Mouse (Mus musculus): ENCODE measurements around the gene Fdx1. TPM values are rescaled to one million over a fixed set of nuclear protein-coding genes. Genes with fewer than 3 reads are reported as not detected.

Gene Fdx1
- 10 to 100 TPM; 98.1 to 99.2 TPM for total RNA-seq (2021)
- long read RNA-seq, experiment 1, transcript Fdx1-201 (4 exons, 875 nt), result major isoform, 96 of 98 reads
- long read RNA-seq, experiment 1, partial matches to known transcripts, result 0 of 98 reads
- long read RNA-seq, experiment 1, other reads (novel, unspliced or antisense), result 2 of 98 reads
- long read RNA-seq, experiment 2, transcript Fdx1-201 (4 exons, 875 nt), result major isoform, 64 of 67 reads
- long read RNA-seq, experiment 2, partial matches to known transcripts, result 1 of 67 reads
- long read RNA-seq, experiment 2, other reads (novel, unspliced or antisense), result 0 of 67 reads

DNA sequence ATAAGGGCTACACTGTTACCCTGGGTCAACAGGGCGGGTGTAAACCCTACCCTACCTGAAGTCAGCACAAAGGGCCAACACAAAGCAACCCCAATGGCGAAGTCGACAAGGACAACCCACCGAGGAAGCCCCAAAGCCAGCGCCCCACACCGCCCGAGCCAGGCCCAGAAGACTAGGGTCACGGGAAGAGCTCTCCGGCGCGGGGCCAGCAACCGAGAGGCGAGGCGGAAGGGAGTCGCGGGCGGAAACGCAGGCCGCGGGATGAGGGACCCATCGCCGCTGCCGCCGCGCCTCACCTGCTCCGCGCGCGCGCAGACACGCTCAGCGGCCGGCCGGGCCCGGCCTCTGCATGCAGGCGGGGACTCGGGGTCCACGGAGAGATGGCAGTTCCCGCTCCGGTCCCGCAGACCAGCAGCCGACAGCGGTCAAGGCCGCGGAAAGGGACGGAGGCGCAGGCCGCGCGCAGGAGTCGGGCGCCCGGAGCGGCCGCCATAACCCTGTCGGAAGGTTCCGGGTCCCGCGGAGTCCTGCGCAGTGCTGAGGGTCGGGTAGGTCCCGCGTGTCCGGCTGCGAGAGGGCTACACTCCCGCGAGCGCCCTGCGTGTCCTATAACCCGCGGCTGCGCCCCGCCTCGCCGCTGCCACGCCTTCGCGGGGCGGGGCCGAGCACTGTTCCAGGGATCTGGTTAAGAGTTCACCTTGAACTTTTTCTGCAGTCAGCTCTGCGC is at the start of gene Fdx1:
Gene Fdx1 (minus strand): TSS at position 582 of the 727 bp plus-strand sequence.
- intact Hi-C loops (cut with DNase I), result no loop called here

DNA sequence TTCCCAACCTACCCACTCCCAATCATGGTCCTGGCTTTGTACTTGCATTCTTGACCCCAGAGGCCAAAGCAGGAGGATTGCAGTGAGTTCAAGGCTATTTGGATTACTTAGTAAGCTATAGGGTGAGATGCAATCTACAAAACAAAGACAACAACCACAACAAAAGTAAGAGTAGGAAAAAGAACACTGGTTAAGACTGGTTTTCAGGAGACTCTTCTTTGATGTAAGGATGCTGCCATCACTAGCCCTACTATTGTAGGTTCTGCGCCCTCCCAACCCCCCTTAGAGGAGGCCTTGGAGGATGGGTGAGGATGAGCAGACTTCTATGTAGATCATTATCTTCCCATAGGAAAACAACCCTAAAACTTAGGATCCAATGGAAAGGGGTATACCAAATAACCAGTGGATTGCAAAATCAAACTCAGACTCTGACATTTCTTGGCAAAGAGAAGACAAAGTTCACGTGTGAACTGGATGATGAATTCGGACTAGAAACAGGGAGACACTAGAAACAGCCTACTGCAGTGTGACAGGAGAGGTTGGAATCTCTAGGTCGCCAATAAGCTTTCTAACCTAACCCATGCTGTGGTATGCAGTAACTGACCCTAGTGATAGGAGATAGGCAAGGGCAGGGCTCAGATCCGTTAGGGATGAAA is 49.6 kb upstream of the Fdx1 start:
- no peak for DNase-seq
- intact Hi-C loops (cut with DNase I), result no loop called here

More for the DNA sequence above, at the start of gene Fdx1:
- DNase-seq, result peak; percentile 86 to 87

GRCm38 (mm10) chr9:52012311-52012710 is 49.0 kb upstream of the Fdx1 start:
- DNase-seq, result no peak
- intact Hi-C loops (cut with DNase I), result no loop called here

- intact Hi-C loops (cut with DNase I), result no loop called here
- no peak for DNase-seq
Measured at GRCm38 (mm10) chr9:52008511-52008910, 45.2 kb upstream of the Fdx1 start.

DNA sequence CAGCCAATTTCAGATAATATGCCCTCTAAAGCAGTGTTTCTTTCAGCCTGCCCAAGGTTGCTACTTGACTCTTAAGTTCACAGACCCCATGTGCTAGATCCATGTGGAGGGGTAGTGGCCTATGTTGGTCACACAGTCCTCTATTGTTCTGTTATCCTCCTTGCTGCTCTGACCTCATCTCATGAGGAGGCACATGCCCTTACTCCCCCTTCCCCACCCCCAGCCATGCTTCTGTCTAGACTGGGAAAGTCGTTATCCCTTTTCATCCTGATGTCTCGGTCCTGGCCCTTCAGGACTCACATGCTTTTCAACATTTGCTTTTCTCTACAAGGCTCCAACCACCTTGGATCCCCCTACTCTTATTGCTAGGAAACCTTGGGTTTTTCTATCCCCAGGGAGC is 44.0 kb upstream of the Fdx1 start:
- intact Hi-C loops (cut with DNase I), result no loop called here
- DNase-seq, result no peak

GRCm38 (mm10) chr9:52003501-52003900 is 40.1 kb upstream of the Fdx1 start:
- no peak for DNase-seq
- intact Hi-C loops (cut with DNase I), result no loop called here

- DNase-seq, result no peak
- intact Hi-C loops (cut with DNase I), result no loop called here
Measured at GRCm38 (mm10) chr9:51995331-51996099, 32.2 kb upstream of the Fdx1 start.

DNA sequence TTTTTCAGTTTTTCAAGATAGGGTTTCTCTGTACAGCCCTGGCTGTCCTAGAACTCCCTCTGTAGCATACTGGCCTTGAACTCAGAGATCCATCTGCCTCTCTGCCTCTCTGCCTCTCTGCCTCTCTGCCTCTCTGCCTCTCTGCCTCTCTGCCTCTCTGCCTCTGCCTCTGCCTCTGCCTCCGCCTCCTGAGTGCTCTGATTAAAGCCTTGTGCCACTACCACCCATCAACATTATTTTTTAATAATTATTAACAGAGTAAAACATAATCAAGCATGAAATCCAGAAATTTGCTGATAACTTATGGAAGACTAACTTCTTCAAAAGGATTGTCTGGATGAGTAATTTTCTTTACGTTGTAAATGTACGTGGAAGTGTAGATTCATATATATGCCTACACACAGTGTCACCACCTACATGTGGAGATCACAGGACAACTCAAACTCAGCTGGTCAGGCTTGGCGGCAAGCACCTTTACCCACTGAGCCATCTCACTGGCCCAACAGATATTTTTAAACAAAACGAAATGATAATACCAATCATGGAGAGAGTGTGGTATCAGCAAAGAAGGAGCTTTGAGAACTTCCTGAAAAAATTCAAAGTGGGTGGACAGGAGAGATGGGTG is 31.4 kb upstream of the Fdx1 start:
- intact Hi-C loops (cut with DNase I), result loop anchor here (5.0 kb wide), 1 partner anchor 68 kb away; no protein-coding TSS in a partner anchor
- no peak for DNase-seq

DNA sequence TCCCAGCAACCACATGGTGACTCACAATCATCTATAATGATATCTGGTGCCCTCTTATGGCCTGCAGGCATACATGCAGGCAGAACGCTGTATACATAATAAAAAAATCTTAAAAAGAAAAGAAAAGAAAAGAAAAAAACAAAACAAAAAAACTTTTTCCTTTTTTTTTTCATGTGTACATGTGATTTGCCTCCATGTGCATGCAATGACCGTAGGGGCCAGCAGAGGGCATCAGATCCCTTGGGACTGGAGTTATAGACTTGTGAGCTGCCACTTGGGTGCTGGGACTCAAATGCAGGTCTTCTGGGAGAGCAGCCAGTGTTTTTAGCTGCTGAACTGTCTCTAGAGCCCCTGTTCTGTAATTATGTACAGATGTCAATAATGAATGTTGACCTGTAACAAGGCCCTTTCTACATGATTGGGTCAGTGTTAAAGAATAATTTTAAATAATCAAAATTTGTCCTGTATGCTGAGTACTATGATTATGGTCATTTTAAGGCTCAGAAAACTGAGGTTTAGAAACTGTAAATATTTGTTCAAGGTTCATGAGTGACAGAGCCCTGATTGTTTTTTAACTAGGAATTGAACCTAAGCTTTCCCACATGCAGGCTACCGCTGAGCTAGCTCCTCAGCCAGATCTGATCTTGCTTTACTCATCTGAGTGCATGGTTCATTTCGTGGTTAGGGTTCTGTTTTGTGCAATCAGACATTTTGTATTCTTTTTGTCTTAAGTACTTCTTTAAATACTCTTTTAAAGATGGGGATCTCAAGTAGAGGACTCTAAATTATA is 30.3 kb upstream of the Fdx1 start:
- intact Hi-C loops (cut with DNase I), result loop anchor here (5.0 kb wide), 1 partner anchor 69 kb away; no protein-coding TSS in a partner anchor
- peak in 1 of 2 experiments; percentile 45 for DNase-seq

DNA sequence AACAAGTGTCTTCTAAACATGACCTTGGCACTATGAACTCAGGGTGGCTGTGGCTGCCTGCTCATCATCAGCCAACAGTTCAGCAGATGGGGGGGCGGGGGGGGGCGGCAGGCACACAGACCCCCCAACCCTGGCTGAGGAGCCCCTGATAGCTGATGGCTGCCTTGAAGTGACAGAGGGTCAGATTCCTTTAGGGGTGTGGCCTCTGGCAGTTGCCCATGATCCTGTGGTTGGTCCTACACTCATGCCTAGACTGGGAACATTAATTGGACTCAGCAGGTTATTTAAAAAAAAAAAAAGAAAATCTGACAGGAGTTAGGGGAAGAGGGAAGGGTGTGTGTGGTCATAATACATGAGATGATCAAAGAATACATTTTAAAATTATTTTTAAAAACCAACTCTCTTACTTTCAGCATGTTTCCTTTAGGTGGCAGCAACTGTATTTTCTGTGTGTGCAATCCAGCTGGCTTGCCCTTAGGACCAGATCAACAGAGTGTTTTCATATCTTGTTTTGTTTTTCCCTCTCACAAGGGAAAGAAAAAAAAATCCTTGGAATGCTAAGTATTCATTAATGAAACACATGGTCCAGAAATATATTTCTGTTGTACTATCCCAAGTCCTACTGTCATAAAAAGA is 28.0 kb upstream of the Fdx1 start:
- intact Hi-C loops (cut with DNase I), result loop anchor here (1.0 to 5.0 kb wide), 3 partner anchors 55 to 107 kb away; partner anchors contain the start of gene Rdx
- DNase-seq, result no peak

- DNase-seq, result peak; percentile 52 to 70
- intact Hi-C loops (cut with DNase I), result loop anchor here (1.0 to 5.0 kb wide), 3 partner anchors 56 to 107 kb away; partner anchors contain the start of gene Rdx
Measured at GRCm38 (mm10) chr9:51990828-51991227, 27.5 kb upstream of the Fdx1 start.

GRCm38 (mm10) chr9:51985493-51986099 is 22.2 kb upstream of the Fdx1 start:
- intact Hi-C loops (cut with DNase I), result no loop called here
- no peak for DNase-seq

DNA sequence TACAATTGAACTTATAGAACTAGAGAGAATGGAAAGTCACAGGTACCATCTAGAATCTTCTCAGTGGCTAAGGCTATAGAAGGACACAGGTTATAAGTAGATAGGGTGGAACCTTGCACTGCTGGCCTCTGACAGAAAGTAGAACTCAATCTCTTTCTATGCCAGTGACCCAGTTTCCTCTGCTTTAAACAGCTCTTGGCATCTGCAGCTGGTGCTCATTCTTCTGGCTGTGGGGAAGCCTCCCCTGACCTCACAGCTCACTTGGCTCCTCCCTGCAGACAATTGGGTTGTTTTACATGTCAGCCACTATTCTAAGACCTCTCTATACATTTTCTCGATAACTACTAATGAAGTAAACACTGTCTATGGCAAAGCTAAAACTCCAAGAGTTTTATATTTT is 17.8 kb upstream of the Fdx1 start:
- intact Hi-C loops (cut with DNase I), result no loop called here

GRCm38 (mm10) chr9:51979301-51979700 is 15.9 kb upstream of the Fdx1 start:
- intact Hi-C loops (cut with DNase I), result loop anchor here (5.0 kb wide), 1 partner anchor 308 kb away; no protein-coding TSS in a partner anchor
- DNase-seq, result no peak

More for the DNA sequence above, 17.8 kb upstream of the Fdx1 start:
- no peak for DNase-seq

GRCm38 (mm10) chr9:51978545-51979259 is 15.3 kb upstream of the Fdx1 start:
- intact Hi-C loops (cut with DNase I), result loop anchor here (5.0 kb wide), 1 partner anchor 309 kb away; no protein-coding TSS in a partner anchor
- DNase-seq, result no peak

GRCm38 (mm10) chr9:51977439-51978000 is 14.2 kb upstream of the Fdx1 start:
- intact Hi-C loops (cut with DNase I), result loop anchor here (5.0 kb wide), 1 partner anchor 310 kb away; no protein-coding TSS in a partner anchor
- peak; percentile 81 to 86 for DNase-seq

- DNase-seq, result no peak
- intact Hi-C loops (cut with DNase I), result loop anchor here (5.0 kb wide), 1 partner anchor 312 kb away; no protein-coding TSS in a partner anchor
Measured at GRCm38 (mm10) chr9:51974871-51975270, 11.5 kb upstream of the Fdx1 start.

Data from heart, postnatal 14 days (tissue).